Mouse (Mus musculus) B cell, adult 2 months (primary cell): Measurements from ENCODE around the gene 2410015M20Rik.
"Not testable (repeated sequence)": the region's sequence is repeated elsewhere in the genome, so short reads cannot be mapped to it uniquely, and the experiment has no call there.

ENCODE experiments used
- DNase-seq, 2 experiments: peaks; one replicate each; pipeline ENCODE4 v3.0.0; 2022

2410015M20Rik gene

GRCm38 (mm10) chr17:56613236-56613844 is 3.8 kb upstream of the 2410015M20Rik start, which contains the start of gene Rpl36:
TSS of gene Rpl36 (plus strand) at chr17:56613416.
- peak; percentile 95 for DNase-seq

- DNase-seq: not testable (repeated sequence)
These were observed 3.0 kb upstream of the 2410015M20Rik start for GRCm38 (mm10) chr17:56612565-56612939.

- peak; percentile 27 to 31 for DNase-seq
These were observed 2.4 kb upstream of the 2410015M20Rik start for GRCm38 (mm10) chr17:56611861-56612564.

GRCm38 (mm10) chr17:56611323-56611722 is 1.8 kb upstream of the 2410015M20Rik start:
- DNase-seq: no peak

- DNase-seq: no peak
These were observed 872 bp downstream of the 2410015M20Rik start for GRCm38 (mm10) chr17:56608699-56609098.

- DNase-seq: no peak
These were observed 2.0 kb downstream of the 2410015M20Rik start for GRCm38 (mm10) chr17:56607521-56608062.

GRCm38 (mm10) chr17:56605431-56605830 is 4.1 kb downstream of the 2410015M20Rik start:
- DNase-seq: no peak

- no peak for DNase-seq
These were observed 5.1 kb downstream of the 2410015M20Rik start for GRCm38 (mm10) chr17:56604422-56604821.

- DNase-seq: no peak
These were observed 5.5 kb downstream of the 2410015M20Rik start for GRCm38 (mm10) chr17:56604070-56604380.

GRCm38 (mm10) chr17:56603186-56604069 is 6.1 kb downstream of the 2410015M20Rik start:
- DNase-seq: no peak

- DNase-seq: no peak
These were observed 15.9 kb downstream of the 2410015M20Rik start for GRCm38 (mm10) chr17:56593527-56594271.

GRCm38 (mm10) chr17:56592553-56592952 is 17.0 kb downstream of the 2410015M20Rik start:
- no peak for DNase-seq

- DNase-seq: no peak
These were observed 20.6 kb downstream of the 2410015M20Rik start for GRCm38 (mm10) chr17:56588921-56589320.

- no peak for DNase-seq
These were observed 21.8 kb downstream of the 2410015M20Rik start for GRCm38 (mm10) chr17:56587773-56588172.

GRCm38 (mm10) chr17:56585171-56585821 is 24.3 kb downstream of the 2410015M20Rik start:
- DNase-seq: peak; percentile 75 to 77

GRCm38 (mm10) chr17:56584257-56585130 is 25.1 kb downstream of the 2410015M20Rik start, which contains the start of the genes Safb2 and Safb:
TSS of gene Safb2 (minus strand) at chr17:56584585.
TSS of gene Safb (plus strand) at chr17:56584825.
- DNase-seq: peak; percentile 98 to 99

GRCm38 (mm10) chr17:56583611-56584256 is 25.8 kb downstream of the 2410015M20Rik start:
- DNase-seq: no peak

- DNase-seq: peak in 1 of 2 experiments; percentile 21
These were observed 26.5 kb downstream of the 2410015M20Rik start for GRCm38 (mm10) chr17:56583071-56583470.

- DNase-seq: no peak
These were observed 36.6 kb downstream of the 2410015M20Rik start for GRCm38 (mm10) chr17:56572939-56573338.

GRCm38 (mm10) chr17:56572154-56572553 is 37.4 kb downstream of the 2410015M20Rik start:
- no peak for DNase-seq
